In genomic region chr2:164835164-164835563, GRCm38 (mm10) we compare ENCODE assay signal across 12 mouse cellular contexts. TPM values are rescaled to one million over a fixed set of nuclear protein-coding genes. Genes with fewer than 3 reads are reported as not detected.
A peak's percentile ranks its signal among the peaks of the same experiment; 100 is the strongest.
DNase-seq lines count a peak whose midpoint lies in the region; ATAC-seq and TF ChIP-seq lines count a peak whose summit lies in the region.
"Had no signal": no experiment of that assay in that cellular context is flagged by ENCODE, and none has a peak within 500 bp of the region (broad histone marks: within the 10 kb centered on the region; RNA-seq: fewer than 3 reads in every experiment).

No protein-coding gene starts in this region.

- no peaks in the 10 kb centered on the region for H3K27me3 ChIP-seq in kidney, embryonic 15.5 days
- H3K27me3 ChIP-seq in embryonic facial prominence, embryonic 15.5 days: no peaks in the 10 kb centered on the region
- no peaks in the 10 kb centered on the region for H3K27me3 ChIP-seq in liver, embryonic 14.5 days (ENCODE audit: control insufficient read depth, insufficient read depth, low read length)

- 89% methylated on average over 4 of the region's 4 CpGs for WGBS in kidney, embryonic 15.5 days
- 86% methylated on average over 4 of the region's 4 CpGs for WGBS in embryonic facial prominence, embryonic 15.5 days
- 95% methylated on average over 4 of the region's 4 CpGs for WGBS in liver, embryonic 14.5 days (ENCODE audit: insufficient replicate concordance)

- TF ChIP-seq EP300 in liver, embryonic 14.5 days (IDR thresholded peaks at IDR 0.05; ENCODE audit: low read depth): no peak

- no peak overlapping the region for H3K27ac ChIP-seq in kidney, embryonic 15.5 days
- H3K27ac ChIP-seq in bone marrow macrophage, adult 2 months (ENCODE audit: insufficient read depth, low read depth, low read length): peak overlapping the region; percentile 98
- no peak overlapping the region for H3K27ac ChIP-seq in embryonic facial prominence, embryonic 15.5 days (replicated peaks)
- H3K27ac ChIP-seq in liver, embryonic 14.5 days: no peak overlapping the region

- no peak for TF ChIP-seq CTCF in bone marrow macrophage, adult 2 months (IDR thresholded peaks at IDR 0.05; ENCODE audit: low read depth, low read length)
- no peak for TF ChIP-seq CTCF in liver, embryonic 14.5 days (IDR thresholded peaks at IDR 0.05; ENCODE audit: low read depth)

- peak overlapping the region; percentile 90 for H3K4me2 ChIP-seq in kidney, embryonic 15.5 days
- H3K4me2 ChIP-seq in embryonic facial prominence, embryonic 15.5 days (replicated peaks): peak overlapping the region; percentile 99
- H3K4me2 ChIP-seq in liver, embryonic 14.5 days (ENCODE audit: low read depth): peak overlapping the region; percentile 100

- H3K4me3 ChIP-seq in kidney, embryonic 15.5 days (replicated peaks): peak overlapping the region; percentile 71
- H3K4me3 ChIP-seq in bone marrow macrophage, adult 2 months (ENCODE audit: insufficient read depth, low read length): peak overlapping the region; percentile 90
- H3K4me3 ChIP-seq in embryonic facial prominence, embryonic 15.5 days (replicated peaks): peak overlapping the region; percentile 58; the same call in 1 of the 2 replicates
- H3K4me3 ChIP-seq in liver, embryonic 14.5 days (ENCODE audit: insufficient read depth in 1 of 2, low read depth in 2 of 2, low read length in 2 of 2): no peak overlapping the region

- H3K36me3 ChIP-seq in kidney, embryonic 15.5 days: peaks cover 47% of the 10 kb centered on the region
- H3K36me3 ChIP-seq in embryonic facial prominence, embryonic 15.5 days: peaks cover 33% of the 10 kb centered on the region
- H3K36me3 ChIP-seq in liver, embryonic 14.5 days (replicated peaks; ENCODE audit: control insufficient read depth, insufficient read depth, low read depth): peaks cover 3% of the 10 kb centered on the region; the same call in 1 of the 2 replicates

- no peak overlapping the region for H3K9ac ChIP-seq in kidney, embryonic 15.5 days
- H3K9ac ChIP-seq in embryonic facial prominence, embryonic 15.5 days: no peak overlapping the region
- H3K9ac ChIP-seq in liver, embryonic 14.5 days (replicated peaks): no peak overlapping the region

- no peaks in the 10 kb centered on the region for H3K9me3 ChIP-seq in kidney, embryonic 15.5 days (replicated peaks)
- H3K9me3 ChIP-seq in embryonic facial prominence, embryonic 15.5 days (replicated peaks): no peaks in the 10 kb centered on the region
- no peaks in the 10 kb centered on the region for H3K9me3 ChIP-seq in liver, embryonic 14.5 days (ENCODE audit: control insufficient read depth, low read length)

- no peak for DNase-seq in kidney, postnatal 4 days
- no peak for DNase-seq in liver, embryonic 14.5 days (ENCODE audit: low read depth in 3 of 3, low spot score in 3 of 3)
- no peak for DNase-seq in cerebellum, adult 18-20 months
- DNase-seq in layer of hippocampus, adult 18-20 months (ENCODE audit: low spot score in 2 of 2): no peak
- DNase-seq: adrenal gland, postnatal 25 days; spleen, adult 18-20 months had no signal

- H3K4me1 ChIP-seq in kidney, embryonic 15.5 days: peaks cover 25% of the 10 kb centered on the region
- H3K4me1 ChIP-seq in bone marrow macrophage, adult 2 months (ENCODE audit: control insufficient read depth, insufficient read depth, low read length): peaks cover 9% of the 10 kb centered on the region
- H3K4me1 ChIP-seq in embryonic facial prominence, embryonic 15.5 days: peaks cover 23% of the 10 kb centered on the region
- peaks cover 0 to 3% of the 10 kb centered on the region in 2 experiments; a peak in 1 of 4 replicates for H3K4me1 ChIP-seq in liver, embryonic 14.5 days (replicated peaks; ENCODE audit: control insufficient read depth in 2 of 2, insufficient read depth in 2 of 2, low read length in 1 of 2)

- ATAC-seq in kidney, embryonic 15.5 days (replicated peaks; ENCODE audit: low FRiP score): no peak
- no peak for ATAC-seq in embryonic facial prominence, embryonic 15.5 days (ENCODE audit: insufficient number of reproducible peaks, low FRiP score, low TSS enrichment, low read depth)
- ATAC-seq in liver, embryonic 14.5 days (ENCODE audit: insufficient read depth): no peak

- TF ChIP-seq POLR2A in bone marrow macrophage, adult 2 months (IDR thresholded peaks at IDR 0.05; ENCODE audit: borderline replicate concordance, low read depth, low read length): no peak

RNA-seq across cellular contexts. Expression of gene Neurl2, which starts 1.9 kb away (rescaled TPM):
- polyA plus RNA-seq in kidney, embryonic 15.5 days (2015; fragmentation: Nextera tagmentation; extraction: Ambion mirVana): 7.0 and 8.9 TPM in 2 replicates
- polyA plus RNA-seq in bone marrow macrophage, adult 2 months (2012; ENCODE audit: insufficient read depth, insufficient read length, missing spikeins): 21.0 and 25.4 TPM in 2 replicates
- polyA plus RNA-seq in embryonic facial prominence, embryonic 15.5 days (2015; fragmentation: Nextera tagmentation; extraction: Ambion mirVana): 8.5 and 9.0 TPM in 2 replicates
- polyA plus RNA-seq in liver, embryonic 14.5 days (2012; rRNA removed): 0.70 and 1.2 TPM in 2 replicates
- polyA plus RNA-seq in liver, embryonic 14.5 days (2014; fragmentation: Nextera tagmentation; extraction: Ambion mirVana): 1.0 and 1.5 TPM in 2 replicates
- total RNA-seq in layer of hippocampus, adult 18-20 months (2021): 1 to 10 TPM; 2.5 to 3.0 TPM

RNA-seq across cellular contexts. Expression of gene Ctsa, which starts 2.5 kb away (rescaled TPM):
- polyA plus RNA-seq in kidney, embryonic 15.5 days (2015; fragmentation: Nextera tagmentation; extraction: Ambion mirVana): 160 and 170 TPM in 2 replicates
- 632 and 760 TPM in 2 replicates for polyA plus RNA-seq in bone marrow macrophage, adult 2 months (2012; ENCODE audit: insufficient read depth, insufficient read length, missing spikeins)
- 174 and 175 TPM in 2 replicates for polyA plus RNA-seq in embryonic facial prominence, embryonic 15.5 days (2015; fragmentation: Nextera tagmentation; extraction: Ambion mirVana)
- polyA plus RNA-seq in liver, embryonic 14.5 days (2012; rRNA removed): 69.5 and 82.7 TPM in 2 replicates
- 59.4 and 60.8 TPM in 2 replicates for polyA plus RNA-seq in liver, embryonic 14.5 days (2014; fragmentation: Nextera tagmentation; extraction: Ambion mirVana)
- total RNA-seq in layer of hippocampus, adult 18-20 months (2021): 100 to 1,000 TPM; 103 TPM

RNA-seq across cellular contexts. Expression of gene Spata25, which starts 6.8 kb away (rescaled TPM):
- 0.21 TPM in 1 of 2 replicates, not detected in the other for polyA plus RNA-seq in kidney, embryonic 15.5 days (2015; fragmentation: Nextera tagmentation; extraction: Ambion mirVana)
- 1.4 TPM in 1 of 2 replicates, not detected in the other for polyA plus RNA-seq in bone marrow macrophage, adult 2 months (2012; ENCODE audit: insufficient read depth, insufficient read length, missing spikeins)
- not detected in 2 replicates for polyA plus RNA-seq in embryonic facial prominence, embryonic 15.5 days (2015; fragmentation: Nextera tagmentation; extraction: Ambion mirVana)
- polyA plus RNA-seq in liver, embryonic 14.5 days (2012; rRNA removed): not detected in 2 replicates
- polyA plus RNA-seq in liver, embryonic 14.5 days (2014; fragmentation: Nextera tagmentation; extraction: Ambion mirVana): not detected in 2 replicates
- under 1 TPM in 1 of 2 experiments, not detected in 1; 0.43 TPM for total RNA-seq in layer of hippocampus, adult 18-20 months (2021)
- total RNA-seq: adrenal gland, postnatal 25 days; gastrocnemius, adult 8-10 months; neutrophil, adult 5-6 weeks had no signal
- polyA plus RNA-seq: urinary bladder, adult 2 months had no signal

RNA-seq across cellular contexts. Expression of gene Zswim1, which starts 12.7 kb away (rescaled TPM):
- polyA plus RNA-seq in kidney, embryonic 15.5 days (2015; fragmentation: Nextera tagmentation; extraction: Ambion mirVana): 18.4 and 19.8 TPM in 2 replicates
- polyA plus RNA-seq in bone marrow macrophage, adult 2 months (2012; ENCODE audit: insufficient read depth, insufficient read length, missing spikeins): 5.7 and 5.8 TPM in 2 replicates
- polyA plus RNA-seq in embryonic facial prominence, embryonic 15.5 days (2015; fragmentation: Nextera tagmentation; extraction: Ambion mirVana): 18.2 and 20.1 TPM in 2 replicates
- 2.0 and 2.6 TPM in 2 replicates for polyA plus RNA-seq in liver, embryonic 14.5 days (2012; rRNA removed)
- 3.6 and 4.6 TPM in 2 replicates for polyA plus RNA-seq in liver, embryonic 14.5 days (2014; fragmentation: Nextera tagmentation; extraction: Ambion mirVana)
- total RNA-seq in layer of hippocampus, adult 18-20 months (2021): 10 to 100 TPM; 22.7 to 26.3 TPM

RNA-seq across cellular contexts. Expression of gene Pltp, which starts 22.3 kb away (rescaled TPM):
- polyA plus RNA-seq in kidney, embryonic 15.5 days (2015; fragmentation: Nextera tagmentation; extraction: Ambion mirVana): 35.6 and 38.7 TPM in 2 replicates
- polyA plus RNA-seq in bone marrow macrophage, adult 2 months (2012; ENCODE audit: insufficient read depth, insufficient read length, missing spikeins): 1,260 and 1,371 TPM in 2 replicates
- 66.8 and 77.0 TPM in 2 replicates for polyA plus RNA-seq in embryonic facial prominence, embryonic 15.5 days (2015; fragmentation: Nextera tagmentation; extraction: Ambion mirVana)
- 8.4 and 9.6 TPM in 2 replicates for polyA plus RNA-seq in liver, embryonic 14.5 days (2012; rRNA removed)
- 7.6 and 10.0 TPM in 2 replicates for polyA plus RNA-seq in liver, embryonic 14.5 days (2014; fragmentation: Nextera tagmentation; extraction: Ambion mirVana)
- 10 to 100 TPM; 77.0 to 77.9 TPM for total RNA-seq in layer of hippocampus, adult 18-20 months (2021)

Comparison
In these comparisons a context has a peak if more than half of its experiments do, and no peak if none do; other contexts are left out.
1. H3K4me3 ChIP-seq: peak in kidney, embryonic 15.5 days (single experiment), bone marrow macrophage, adult 2 months (single experiment) and embryonic facial prominence, embryonic 15.5 days (single experiment); none in liver, embryonic 14.5 days (0 of 2).
2. Peak in every context shown above with its lines, with median percentiles within 50 percentile points of each other: H3K4me2 ChIP-seq.